Mouse (Mus musculus): ENCODE results near the gene Blcap. TPM values are rescaled to one million over a fixed set of nuclear protein-coding genes. Genes with fewer than 3 reads are reported as not detected.

The Blcap gene
- total RNA-seq, 2 experiments from 2014 or later = 25.9 to 34.6 TPM

GRCm38 (mm10) chr2:157519452-157519851 is 51.6 kb downstream of the Blcap start:
- no peak for DNase-seq

- DNase-seq = no peak
Observed at GRCm38 (mm10) chr2:157518451-157518850, 52.6 kb downstream of the Blcap start.

GRCm38 (mm10) chr2:157517526-157517925 is 53.5 kb downstream of the Blcap start:
- DNase-seq = no peak

DNA sequence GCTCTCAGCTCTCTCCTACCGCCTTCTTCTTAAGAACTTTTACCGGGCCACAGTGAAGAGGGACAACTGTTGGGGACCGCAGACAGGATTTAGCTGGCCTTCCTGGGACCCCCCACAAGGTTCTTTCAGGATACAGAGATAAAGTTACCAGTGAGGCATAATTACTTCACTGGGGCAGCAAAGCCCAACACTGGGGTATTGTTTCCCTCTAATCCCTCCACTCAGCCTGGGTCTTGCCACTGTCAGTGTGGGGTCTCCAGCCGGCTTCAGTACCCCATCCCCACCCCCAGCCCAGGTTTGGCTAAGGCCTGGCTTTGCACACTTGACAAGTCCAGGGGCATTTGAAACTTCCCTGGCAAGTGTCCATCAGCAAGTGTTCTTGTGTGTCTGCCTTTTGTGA is 56.7 kb downstream of the Blcap start:
- no peak for DNase-seq

DNA sequence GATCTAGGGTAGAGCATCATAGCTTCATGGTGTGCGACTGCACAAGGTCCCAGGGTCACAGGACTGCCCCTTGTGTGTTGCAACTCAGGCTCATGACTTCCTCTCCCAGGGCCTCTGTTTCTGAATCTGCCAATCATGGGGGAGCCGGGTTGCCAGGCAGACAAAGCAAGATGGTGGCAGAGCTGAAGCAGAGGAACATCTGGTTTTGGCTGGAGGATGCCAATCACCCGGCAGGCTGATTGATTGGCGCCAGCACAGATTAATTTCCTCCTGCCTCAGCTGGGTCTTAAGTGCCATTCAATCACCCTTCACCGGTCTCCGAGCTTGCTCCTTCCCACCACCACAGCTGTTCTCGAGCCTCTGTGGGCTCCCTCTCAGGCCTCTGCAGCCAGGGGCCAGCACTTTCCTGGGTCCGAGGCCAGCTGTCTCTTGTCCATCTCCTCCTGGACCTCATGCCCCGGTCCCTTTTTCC is 57.3 kb downstream of the Blcap start:
- DNase-seq = no peak

GRCm38 (mm10) chr2:157512859-157513258 is 58.2 kb downstream of the Blcap start:
- DNase-seq = no peak

DNA sequence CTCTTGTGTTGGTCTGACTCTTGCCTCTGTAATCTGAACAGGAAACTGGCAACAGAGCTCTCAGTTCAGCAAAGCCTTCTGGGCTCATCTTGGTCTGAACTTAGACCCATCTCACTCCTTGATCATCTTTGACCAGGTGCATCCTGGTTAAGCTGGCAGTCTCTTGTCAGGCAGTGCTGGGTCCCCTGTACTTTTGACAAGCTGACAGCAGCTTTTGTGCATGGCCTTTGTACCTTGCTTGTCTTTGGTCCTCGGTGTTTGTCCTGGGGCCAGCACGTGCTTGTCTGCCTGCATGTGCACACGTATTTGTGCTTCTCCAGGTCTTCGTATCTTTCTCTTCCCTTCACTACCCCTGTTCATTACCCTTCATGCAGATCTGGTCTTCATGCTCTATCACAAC is 61.0 kb downstream of the Blcap start:
- DNase-seq = no peak

GRCm38 (mm10) chr2:157509182-157509581 is 61.9 kb downstream of the Blcap start:
- no peak for DNase-seq

- no peak for DNase-seq
Observed at GRCm38 (mm10) chr2:157506779-157507178, 64.3 kb downstream of the Blcap start.

Small RNA genes lying within 50 kb of the gene (microRNA-seq; reads per million reads assigned to microRNA genes)
- gene Gm23134 = 0 to 0.50 reads per million in 2 experiments

Other genes with a start within 250 kb of the Blcap start
- gene Ghrh, start 223.8 kb downstream of the Blcap start, total RNA-seq (2021) = not detected
- gene Manbal, start 203.7 kb downstream of the Blcap start, total RNA-seq (2021) = 10 to 100 TPM; 30.1 to 32.2 TPM
- gene Src, start 152.8 kb downstream of the Blcap start, total RNA-seq (2021) = 10 to 100 TPM in 1 of 2 experiments, 1 to 10 TPM in 1; 6.8 to 11.2 TPM
- gene Nnat, start 11.2 kb downstream of the Blcap start, total RNA-seq (2021) = 10 to 100 TPM; 11.3 to 14.3 TPM
- gene Ctnnbl1, start 166.1 kb upstream of the Blcap start, total RNA-seq (2021) = 10 to 100 TPM in 1 of 2 experiments, 1 to 10 TPM in 1; 9.7 to 12.8 TPM